Mouse (Mus musculus): Measurements from ENCODE around the gene Cdk14. TPM values are rescaled to one million over a fixed set of nuclear protein-coding genes. Genes with fewer than 3 reads are reported as not detected.

Cdk14 gene
- total RNA-seq, 2 experiments from 2014 or later: 138 TPM

GRCm38 (mm10) chr5:5164326-5164725 lies 255.8 kb downstream of the Cdk14 start:
- DNase-seq (ENCODE audit: extremely low spot score in 1 of 2, low spot score in 2 of 2): no peak
- intact Hi-C loops (cut with DNase I): no loop called here

DNA sequence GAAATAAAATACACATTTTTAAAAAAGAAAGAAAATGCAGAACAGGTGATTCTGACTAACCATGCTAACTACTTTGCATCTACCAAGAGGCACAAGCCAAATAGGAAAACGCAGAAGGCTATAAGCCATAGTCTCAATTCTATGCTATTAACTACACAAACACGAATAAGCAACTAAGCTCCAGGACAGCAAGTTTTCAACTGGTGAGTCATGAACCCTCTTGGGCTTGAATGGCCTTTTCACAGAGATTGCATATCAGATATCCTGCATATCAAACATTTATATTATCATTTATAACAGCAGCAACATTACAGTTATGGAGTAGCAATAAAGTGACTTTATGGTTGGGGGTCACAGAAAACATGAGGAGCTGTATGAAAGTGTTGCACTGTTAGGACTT lies 256.3 kb downstream of the Cdk14 start:
- intact Hi-C loops (cut with DNase I): no loop called here

DNA sequence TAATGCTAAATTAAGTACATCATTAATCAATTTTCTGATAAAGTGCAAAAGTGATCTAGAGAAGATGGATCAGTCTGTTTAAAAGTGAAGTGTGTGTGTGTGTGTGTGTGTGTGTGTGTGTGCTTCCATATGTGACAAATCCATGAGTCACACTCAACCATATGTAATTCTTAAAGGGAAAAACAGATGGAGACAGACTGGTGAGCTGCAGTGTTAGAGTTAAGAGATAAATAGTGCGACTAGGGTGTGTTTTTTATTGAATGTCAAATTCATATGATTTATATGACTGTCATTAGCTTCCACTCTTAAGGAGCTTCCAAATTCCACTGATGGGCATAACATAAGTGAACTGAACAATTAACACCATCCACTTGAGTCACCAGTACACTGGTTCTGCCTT lies 260.6 kb downstream of the Cdk14 start:
- intact Hi-C loops (cut with DNase I): no loop called here
- DNase-seq (ENCODE audit: extremely low spot score in 1 of 2, low spot score in 2 of 2): no peak

More for the DNA sequence above, 256.3 kb downstream of the Cdk14 start:
- no peak for DNase-seq (ENCODE audit: extremely low spot score in 1 of 2, low spot score in 2 of 2)

DNA sequence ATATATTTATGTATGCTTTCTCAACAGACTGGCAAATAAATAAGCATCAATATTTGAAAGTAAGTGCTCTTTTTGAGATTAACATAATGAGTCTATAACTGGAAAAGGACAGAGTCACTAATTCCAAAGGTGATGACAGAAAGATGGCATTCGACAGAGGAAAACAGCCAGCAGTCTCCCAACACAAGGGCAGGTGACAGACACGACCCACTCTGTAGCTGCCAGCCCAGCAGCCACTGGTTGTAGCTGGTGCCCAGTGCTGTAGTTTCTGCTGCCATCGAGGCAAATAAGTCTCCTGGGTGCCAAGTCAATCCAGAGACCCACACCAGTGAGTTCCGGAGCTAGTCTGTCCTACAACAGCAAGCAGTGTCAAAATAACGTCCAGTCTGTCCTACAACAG lies 280.3 kb downstream of the Cdk14 start:
- no peak for DNase-seq (ENCODE audit: extremely low spot score in 1 of 2, low spot score in 2 of 2)
- intact Hi-C loops (cut with DNase I): no loop called here

DNA sequence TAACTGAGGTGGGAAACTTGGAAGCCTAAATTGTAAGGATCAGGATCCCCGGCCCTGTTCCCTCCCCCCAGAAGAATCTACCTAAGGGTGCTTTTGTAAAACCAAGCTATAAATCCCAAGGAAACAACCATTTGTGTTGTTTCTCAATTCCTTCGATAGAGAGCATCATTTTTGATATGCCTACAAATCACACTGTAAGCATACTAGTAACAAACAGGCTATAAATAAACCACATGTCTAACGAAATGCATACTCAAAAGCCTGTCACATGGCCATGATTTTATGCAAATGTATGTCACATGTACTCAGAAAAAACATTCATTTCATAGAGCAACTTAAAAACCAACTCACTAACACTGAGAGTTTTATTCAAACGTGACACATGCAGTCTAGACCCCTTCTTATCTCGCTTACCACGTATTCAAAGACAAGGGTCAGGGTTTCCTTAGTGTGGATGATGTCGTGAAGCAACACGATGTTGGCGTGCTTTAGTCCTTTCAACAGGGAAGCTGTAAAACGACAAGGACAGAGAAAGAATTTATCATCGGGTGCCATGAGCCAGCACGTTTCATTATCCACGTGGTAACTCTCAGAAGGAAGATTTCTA lies 285.1 kb downstream of the Cdk14 start:
- no peak for DNase-seq (ENCODE audit: extremely low spot score in 1 of 2, low spot score in 2 of 2)

GRCm38 (mm10) chr5:5134143-5134904 lies 285.8 kb downstream of the Cdk14 start:
- DNase-seq (ENCODE audit: extremely low spot score in 1 of 2, low spot score in 2 of 2): no peak
- intact Hi-C loops (cut with DNase I): no loop called here

More for the DNA sequence above, 285.1 kb downstream of the Cdk14 start:
- intact Hi-C loops (cut with DNase I): no loop called here

DNA sequence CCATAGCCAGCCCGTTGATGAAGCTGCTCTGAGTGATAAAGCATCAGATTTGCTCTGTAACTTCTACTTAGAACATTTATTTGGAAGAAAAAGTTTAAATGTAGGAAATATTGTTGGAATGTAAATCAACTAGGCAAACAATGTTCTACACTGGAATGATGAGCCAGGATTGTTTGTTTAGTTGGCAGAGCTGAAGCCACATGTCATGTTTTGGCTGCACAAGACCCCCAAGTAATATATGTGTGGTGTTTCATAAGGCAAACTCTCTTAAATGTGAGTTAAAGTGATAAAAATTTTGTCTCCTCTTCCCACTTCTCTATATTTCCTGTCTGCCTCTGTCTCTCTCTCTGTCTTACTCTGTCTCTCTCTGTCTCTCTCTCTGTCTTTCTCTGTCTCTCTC lies 291.3 kb downstream of the Cdk14 start:
- no peak for DNase-seq (ENCODE audit: extremely low spot score in 1 of 2, low spot score in 2 of 2)
- intact Hi-C loops (cut with DNase I): no loop called here

- intact Hi-C loops (cut with DNase I): no loop called here
- no peak for DNase-seq (ENCODE audit: extremely low spot score in 1 of 2, low spot score in 2 of 2)
Measured at GRCm38 (mm10) chr5:5124645-5125044, 295.5 kb downstream of the Cdk14 start.

DNA sequence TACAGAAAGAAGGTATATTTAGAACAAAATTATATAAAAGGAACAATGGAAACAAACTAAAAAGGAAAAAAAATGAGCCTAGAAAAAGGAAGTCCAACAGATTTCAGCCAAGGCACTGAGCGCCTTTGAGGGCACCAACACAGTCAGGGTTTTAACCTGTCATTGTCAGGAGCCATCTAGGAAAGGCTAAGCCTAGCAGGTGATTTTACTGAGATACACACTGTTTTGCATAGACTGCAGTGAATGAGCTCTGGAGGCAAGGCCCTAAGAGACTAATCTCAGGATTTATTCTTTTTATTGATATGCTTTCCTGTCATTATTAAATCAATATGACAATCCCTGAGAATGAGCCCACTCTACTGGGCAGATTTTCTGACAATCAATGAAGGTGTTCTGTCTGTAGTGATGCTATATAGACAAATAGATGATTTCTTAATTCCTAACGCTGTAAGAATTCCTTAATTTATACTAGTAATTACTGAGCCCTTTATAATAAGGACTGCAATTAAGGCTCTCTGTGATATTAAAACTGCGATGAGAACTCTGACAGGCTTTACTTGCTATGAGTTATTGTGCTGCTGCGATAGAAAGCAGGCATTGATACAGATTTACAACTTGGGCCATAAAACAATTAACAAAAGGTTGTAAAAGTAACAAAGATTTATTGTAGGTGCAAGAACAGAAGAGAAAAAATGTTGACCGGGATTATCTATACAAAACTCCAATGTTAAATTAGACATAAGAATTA lies 303.2 kb downstream of the Cdk14 start:
- no peak for DNase-seq (ENCODE audit: extremely low spot score in 1 of 2, low spot score in 2 of 2)
- intact Hi-C loops (cut with DNase I): no loop called here

GRCm38 (mm10) chr5:5115546-5115945 lies 304.6 kb downstream of the Cdk14 start:
- intact Hi-C loops (cut with DNase I): no loop called here

DNA sequence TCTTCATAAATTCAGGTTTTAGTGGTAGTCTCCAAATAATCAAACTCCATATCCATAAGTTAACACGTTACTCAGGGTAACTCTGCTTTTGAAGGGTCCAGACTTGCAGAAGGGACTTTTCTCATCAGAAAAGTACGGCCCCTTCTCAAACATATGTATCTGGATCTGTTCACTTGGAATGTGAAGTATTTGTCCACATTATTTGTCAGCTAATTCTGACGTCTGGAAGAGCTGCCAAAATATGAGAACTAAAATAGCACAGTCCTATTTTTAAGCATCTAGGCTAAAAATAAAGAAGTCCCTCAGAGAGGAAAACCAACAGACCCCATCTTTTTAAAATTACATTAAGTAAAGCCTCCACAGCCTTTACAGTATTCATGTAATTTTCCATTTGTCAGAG lies 310.5 kb downstream of the Cdk14 start:
- DNase-seq (ENCODE audit: extremely low spot score in 1 of 2, low spot score in 2 of 2): no peak
- intact Hi-C loops (cut with DNase I): no loop called here

More at GRCm38 (mm10) chr5:5115546-5115945, 304.6 kb downstream of the Cdk14 start:
- no peak for DNase-seq (ENCODE audit: extremely low spot score in 1 of 2, low spot score in 2 of 2)

GRCm38 (mm10) chr5:5109017-5109416 lies 311.1 kb downstream of the Cdk14 start:
- DNase-seq (ENCODE audit: extremely low spot score in 1 of 2, low spot score in 2 of 2): no peak
- intact Hi-C loops (cut with DNase I): no loop called here

GRCm38 (mm10) chr5:5096248-5096915 lies 323.7 kb downstream of the Cdk14 start:
- intact Hi-C loops (cut with DNase I): no loop called here
- DNase-seq (ENCODE audit: extremely low spot score in 1 of 2, low spot score in 2 of 2): no peak

GRCm38 (mm10) chr5:5092736-5093135 lies 327.4 kb downstream of the Cdk14 start:
- intact Hi-C loops (cut with DNase I): no loop called here
- DNase-seq (ENCODE audit: extremely low spot score in 1 of 2, low spot score in 2 of 2): no peak

- no peak for DNase-seq (ENCODE audit: extremely low spot score in 1 of 2, low spot score in 2 of 2)
- intact Hi-C loops (cut with DNase I): no loop called here
Measured at GRCm38 (mm10) chr5:5071526-5071925, 348.6 kb downstream of the Cdk14 start.

DNA sequence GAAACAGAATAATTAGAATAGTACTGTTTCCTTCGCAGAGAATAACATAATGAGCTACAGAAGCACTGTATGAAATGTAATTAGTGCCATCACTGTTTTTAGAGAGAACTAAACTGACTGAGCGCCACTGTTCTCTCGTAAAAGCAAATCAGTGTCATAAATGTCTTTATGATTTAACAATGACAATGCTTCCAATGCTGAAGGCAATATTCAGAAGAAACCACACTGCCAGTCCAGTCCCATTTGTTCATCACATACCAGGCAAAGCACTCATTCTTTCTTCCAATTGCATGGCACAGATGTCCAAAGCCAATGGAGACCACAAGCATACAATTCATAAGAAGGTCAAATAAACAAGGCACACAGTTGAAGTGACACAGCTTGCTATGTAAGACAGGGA lies 355.4 kb downstream of the Cdk14 start:
- intact Hi-C loops (cut with DNase I): no loop called here
- DNase-seq (ENCODE audit: extremely low spot score in 1 of 2, low spot score in 2 of 2): no peak

DNA sequence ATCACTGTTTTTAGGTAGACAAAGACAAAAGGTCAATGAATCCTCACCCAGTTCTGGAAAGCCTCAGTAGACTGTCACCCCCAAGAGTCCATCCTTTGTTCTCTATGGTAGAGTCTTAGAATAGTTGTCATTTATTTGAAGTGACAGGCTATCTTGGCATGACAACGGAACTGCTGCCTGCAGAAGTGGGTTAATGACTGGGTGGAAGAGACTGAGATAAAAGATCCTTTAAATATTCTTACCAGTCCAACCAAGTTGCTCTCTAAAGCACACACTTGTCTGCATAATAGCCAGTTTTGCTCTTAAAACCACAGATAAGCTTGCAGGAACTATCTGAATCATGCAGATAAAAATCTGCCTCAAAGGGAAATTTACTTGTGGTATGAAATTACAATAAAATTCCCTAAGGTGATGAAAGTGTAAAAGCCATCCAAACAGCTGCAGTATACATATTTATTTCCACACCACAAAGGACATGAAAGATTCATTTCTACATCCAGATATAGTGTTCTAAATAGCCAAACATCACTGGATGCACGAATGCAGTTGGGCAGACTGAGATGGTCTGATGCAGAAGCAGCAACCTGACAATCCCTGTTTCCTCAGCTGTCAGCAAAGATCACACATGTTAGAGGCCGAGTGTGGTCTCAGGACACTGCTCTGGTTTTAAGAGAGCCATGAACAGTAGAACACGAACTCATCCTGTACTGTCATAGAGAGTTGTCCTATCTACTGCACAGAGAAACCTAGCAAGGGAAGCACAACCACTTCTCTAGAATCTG lies 363.8 kb downstream of the Cdk14 start:
- intact Hi-C loops (cut with DNase I): no loop called here

GRCm38 (mm10) chr5:5055494-5055893 lies 364.6 kb downstream of the Cdk14 start:
- intact Hi-C loops (cut with DNase I): no loop called here
- no peak for DNase-seq (ENCODE audit: extremely low spot score in 1 of 2, low spot score in 2 of 2)

More for the DNA sequence above, 363.8 kb downstream of the Cdk14 start:
- no peak for DNase-seq (ENCODE audit: extremely low spot score in 1 of 2, low spot score in 2 of 2)

DNA sequence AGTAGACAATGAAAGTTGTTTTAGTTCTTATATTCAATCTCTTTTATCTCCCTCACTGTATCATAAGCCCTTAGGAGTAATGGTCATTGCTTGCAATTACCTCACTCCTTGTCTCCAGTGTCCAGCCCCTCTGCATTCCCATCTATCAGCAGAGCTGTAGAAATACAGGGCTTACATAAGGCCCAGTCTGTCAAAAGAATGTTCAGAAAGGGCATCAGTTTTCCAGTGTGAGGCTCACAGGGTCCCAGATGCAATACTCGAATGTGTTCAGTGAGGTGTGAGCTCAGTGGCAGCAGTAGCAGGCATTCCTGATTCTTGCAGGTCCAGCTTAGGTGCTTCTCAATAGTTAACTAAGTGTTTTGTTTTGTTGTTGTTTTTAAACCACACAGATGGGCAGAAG lies 365.8 kb downstream of the Cdk14 start:
- intact Hi-C loops (cut with DNase I): no loop called here
- DNase-seq (ENCODE audit: extremely low spot score in 1 of 2, low spot score in 2 of 2): no peak

All from left cerebral cortex, postnatal 10 days (tissue).